Mouse (Mus musculus): ENCODE measurements around the gene Nfkbil1. TPM values are rescaled to one million over a fixed set of nuclear protein-coding genes. Genes with fewer than 3 reads are reported as not detected.

Nfkbil1 gene
- polyA plus RNA-seq, 1 experiment from 2014 or later, result 4.3 TPM

DNA sequence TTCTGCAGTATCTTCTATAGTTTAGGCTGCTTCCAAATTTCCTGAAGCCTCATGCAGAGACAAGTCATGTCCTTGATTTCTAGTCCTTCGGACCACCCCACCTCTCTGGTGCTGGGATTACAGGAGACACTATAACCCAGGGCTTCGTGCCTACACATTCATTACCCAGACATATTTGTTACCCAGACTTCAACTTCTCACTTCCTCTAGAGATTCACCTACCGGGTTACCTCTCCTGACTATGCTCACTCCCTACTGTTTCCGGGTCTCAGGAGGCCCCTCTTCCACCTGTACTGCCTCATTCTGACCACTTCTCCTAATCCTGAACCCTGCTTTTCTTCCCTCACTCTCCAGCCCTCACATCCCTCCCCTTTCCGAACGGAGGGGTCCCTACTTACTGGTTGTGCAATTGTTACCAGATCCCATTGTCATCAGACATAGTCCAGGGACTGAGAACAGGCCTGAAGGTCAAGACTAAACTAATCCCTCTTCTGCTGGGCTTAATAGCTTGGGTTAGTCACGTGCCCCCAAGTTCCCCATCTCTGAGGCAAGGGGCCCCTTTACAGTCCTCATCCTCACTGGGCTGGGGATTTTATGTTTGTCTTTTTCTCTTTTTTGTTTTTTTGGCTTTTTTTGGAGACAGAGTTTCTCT, 47.5 kb downstream of the Nfkbil1 start, which contains the start of gene Lst1:
Gene Lst1, minus strand, starts transcription at position 481 of the 652 bp plus-strand sequence.
- no peak within 1 kb of the TSS for H3K4me2 ChIP-seq (ENCODE audit: low read length)
- ATAC-seq (replicated peaks; ENCODE audit: low FRiP score, low TSS enrichment, low read depth), result no peak
- no peaks in the 10 kb centered on the region for H3K27me3 ChIP-seq (replicated peaks; ENCODE audit: control insufficient read depth, insufficient read depth, low read length)
- no peaks in the 10 kb centered on the region for H3K36me3 ChIP-seq (ENCODE audit: control insufficient read depth, insufficient read depth, low read length)
- H3K9me3 ChIP-seq (ENCODE audit: control insufficient read depth, low read length), result no peaks in the 10 kb centered on the region
- 63% methylated on average over 7 of the region's 7 CpGs for WGBS
- H3K4me1 ChIP-seq (replicated peaks; ENCODE audit: control insufficient read depth, insufficient read depth, low read length), result peaks cover 5% of the 10 kb centered on the region
- no peak for DNase-seq (ENCODE audit: low spot score)
- H3K27ac ChIP-seq (ENCODE audit: low read depth), result no peak within 1 kb of the TSS
- no peak within 1 kb of the TSS for H3K9ac ChIP-seq (ENCODE audit: low read length)
- H3K4me3 ChIP-seq (ENCODE audit: low read depth, low read length), result no peak within 1 kb of the TSS

DNA sequence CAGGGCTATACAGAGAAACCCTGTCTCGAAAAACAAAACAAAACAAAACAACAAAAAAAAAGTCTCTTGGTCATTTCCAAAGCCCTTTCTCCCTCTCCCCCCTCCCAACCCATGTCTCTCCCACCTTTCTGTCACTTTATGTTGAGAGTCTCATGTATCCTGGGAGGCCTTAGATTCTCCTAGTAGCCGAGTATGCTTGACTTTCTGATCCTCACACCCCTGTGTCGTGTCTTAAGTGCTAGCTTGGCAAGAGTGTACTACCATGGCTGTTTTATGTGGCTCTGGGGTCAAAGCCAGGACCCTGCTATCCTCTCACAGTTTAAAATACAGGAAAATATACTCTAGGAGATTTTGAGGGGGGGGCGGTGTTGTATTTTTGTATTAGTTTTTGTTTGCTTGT, 48.2 kb downstream of the Nfkbil1 start:
- no peak overlapping the region for H3K4me2 ChIP-seq (ENCODE audit: low read length)
- H3K36me3 ChIP-seq (ENCODE audit: control insufficient read depth, insufficient read depth, low read length), result no peaks in the 10 kb centered on the region
- WGBS, result 66% methylated on average over 4 of the region's 4 CpGs
- ATAC-seq (replicated peaks; ENCODE audit: low FRiP score, low TSS enrichment, low read depth), result no peak
- no peak overlapping the region for H3K9ac ChIP-seq (ENCODE audit: low read length)
- H3K27ac ChIP-seq (ENCODE audit: low read depth), result no peak overlapping the region
- H3K9me3 ChIP-seq (ENCODE audit: control insufficient read depth, low read length), result no peaks in the 10 kb centered on the region
- peaks cover 5% of the 10 kb centered on the region for H3K4me1 ChIP-seq (replicated peaks; ENCODE audit: control insufficient read depth, insufficient read depth, low read length)
- DNase-seq (ENCODE audit: low spot score), result no peak
- H3K27me3 ChIP-seq (replicated peaks; ENCODE audit: control insufficient read depth, insufficient read depth, low read length), result no peaks in the 10 kb centered on the region
- H3K4me3 ChIP-seq (ENCODE audit: low read depth, low read length), result no peak overlapping the region

DNA sequence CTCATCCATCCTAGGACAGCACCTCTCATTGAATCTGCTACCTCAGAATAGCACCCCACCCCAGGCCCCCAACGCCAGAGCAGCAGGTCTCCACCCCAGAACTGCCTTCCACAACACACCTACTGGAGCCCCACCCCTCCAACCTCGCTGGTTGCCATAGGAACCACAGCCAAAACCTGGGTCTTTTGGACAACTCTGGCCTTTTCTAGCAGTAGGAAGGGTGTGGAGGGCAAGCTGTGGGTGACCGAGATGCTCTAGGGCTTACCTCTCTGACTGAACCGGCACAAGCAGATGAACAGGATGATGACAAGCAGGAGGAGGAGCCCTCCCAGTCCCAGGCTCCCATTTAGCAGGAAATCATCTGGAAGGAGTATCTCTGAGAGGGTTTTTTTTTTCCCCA, 48.9 kb downstream of the Nfkbil1 start:
- peak; percentile 74 for DNase-seq (ENCODE audit: low spot score)
- H3K27me3 ChIP-seq (replicated peaks; ENCODE audit: control insufficient read depth, insufficient read depth, low read length), result no peaks in the 10 kb centered on the region
- no peaks in the 10 kb centered on the region for H3K36me3 ChIP-seq (ENCODE audit: control insufficient read depth, insufficient read depth, low read length)
- peak overlapping the region; percentile 41; the same call in 1 of the 2 replicates for H3K4me3 ChIP-seq (ENCODE audit: low read depth, low read length)
- peak; percentile 40 for ATAC-seq (replicated peaks; ENCODE audit: low FRiP score, low TSS enrichment, low read depth)
- H3K9ac ChIP-seq (ENCODE audit: low read length), result no peak overlapping the region
- H3K27ac ChIP-seq (ENCODE audit: low read depth), result peak overlapping the region; percentile 78
- WGBS, result 0% methylated on average over 4 of the region's 4 CpGs
- peaks cover 5% of the 10 kb centered on the region for H3K4me1 ChIP-seq (replicated peaks; ENCODE audit: control insufficient read depth, insufficient read depth, low read length)
- H3K9me3 ChIP-seq (ENCODE audit: control insufficient read depth, low read length), result no peaks in the 10 kb centered on the region
- peak overlapping the region; percentile 62 for H3K4me2 ChIP-seq (ENCODE audit: low read length)

DNA sequence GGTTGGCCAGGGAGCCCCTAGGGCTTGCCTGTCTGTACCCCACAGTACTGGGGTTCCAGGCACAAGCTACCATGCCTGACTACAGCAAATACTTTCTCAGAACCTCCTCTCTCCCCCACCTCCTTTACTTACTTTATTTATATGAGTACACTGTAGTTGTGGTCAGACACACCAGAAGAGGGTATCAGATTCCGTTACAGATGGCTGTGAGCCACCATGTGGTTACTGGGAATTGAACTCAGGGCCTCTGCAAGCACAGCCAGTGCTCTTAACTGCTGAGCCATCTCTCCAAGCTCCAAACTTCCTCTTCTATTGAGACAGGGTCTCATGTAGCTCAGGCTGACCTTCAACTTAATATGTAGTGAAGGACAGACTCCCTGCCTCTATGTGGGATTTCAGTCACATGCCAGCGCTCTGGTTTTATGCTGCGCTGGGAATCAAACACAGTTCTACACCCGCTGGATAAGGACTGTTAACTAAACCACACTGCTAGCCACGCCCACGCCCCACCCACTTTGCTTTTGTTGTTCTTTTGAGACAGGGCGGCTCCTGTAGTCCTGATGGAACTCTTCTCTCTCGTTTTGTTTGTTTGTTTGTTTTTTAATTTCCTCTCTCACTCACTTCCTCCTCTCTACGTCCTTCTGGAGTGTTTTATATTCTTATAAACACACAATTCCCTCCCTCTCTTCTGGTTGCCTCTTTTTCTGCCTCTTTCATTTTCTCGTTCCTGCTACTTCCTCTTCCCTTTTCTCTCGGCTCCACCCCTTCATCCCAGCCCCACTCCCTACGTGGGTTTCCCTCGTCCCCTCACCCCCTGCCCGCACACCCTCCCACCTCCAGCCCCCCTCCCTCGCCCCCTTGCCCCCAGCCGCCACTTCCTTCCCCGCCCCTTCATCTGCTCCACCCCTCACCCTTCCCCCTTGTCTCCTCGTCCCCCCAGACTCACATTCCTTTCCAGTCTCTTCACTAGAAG, 49.7 kb downstream of the Nfkbil1 start:
- DNase-seq (ENCODE audit: low spot score) (peak; percentile 84), ATAC-seq (replicated peaks; ENCODE audit: low FRiP score, low TSS enrichment, low read depth) (peak; percentile 49; the same call in 1 of the 2 replicates)
- H3K27ac ChIP-seq (ENCODE audit: low read depth), result peak overlapping the region; percentile 78
- H3K27me3 ChIP-seq (replicated peaks; ENCODE audit: control insufficient read depth, insufficient read depth, low read length), result no peaks in the 10 kb centered on the region
- no peaks in the 10 kb centered on the region for H3K36me3 ChIP-seq (ENCODE audit: control insufficient read depth, insufficient read depth, low read length)
- H3K9ac ChIP-seq (ENCODE audit: low read length), result peak overlapping the region; percentile 53
- H3K9me3 ChIP-seq (ENCODE audit: control insufficient read depth, low read length), result no peaks in the 10 kb centered on the region
- peak overlapping the region; percentile 41 for H3K4me3 ChIP-seq (ENCODE audit: low read depth, low read length)
- WGBS, result 4% methylated on average over 18 of the region's 18 CpGs
- H3K4me1 ChIP-seq (replicated peaks; ENCODE audit: control insufficient read depth, insufficient read depth, low read length), result peaks cover 5% of the 10 kb centered on the region
- peak overlapping the region; percentile 62 for H3K4me2 ChIP-seq (ENCODE audit: low read length)

- Histone ChIP-seq H3K27me3 (replicated peaks; ENCODE audit: control insufficient read depth, insufficient read depth, low read length) (no peaks in the 10 kb centered on the region), H3K9me3 (ENCODE audit: control insufficient read depth, low read length) (no peaks in the 10 kb centered on the region), H3K4me1 (replicated peaks; ENCODE audit: control insufficient read depth, insufficient read depth, low read length) (no peaks in the 10 kb centered on the region), H3K27ac (ENCODE audit: low read depth) (no peak overlapping the region), H3K4me3 (ENCODE audit: low read depth, low read length) (no peak overlapping the region), H3K9ac (ENCODE audit: low read length) (no peak overlapping the region), H3K36me3 (ENCODE audit: control insufficient read depth, insufficient read depth, low read length) (no peaks in the 10 kb centered on the region), H3K4me2 (ENCODE audit: low read length) (no peak overlapping the region)
- ATAC-seq (replicated peaks; ENCODE audit: low FRiP score, low TSS enrichment, low read depth) (no peak), DNase-seq (ENCODE audit: low spot score) (no peak)
- WGBS, result 92% methylated on average over 5 of the region's 5 CpGs
These were observed 55.5 kb downstream of the Nfkbil1 start for GRCm38 (mm10) chr17:35180093-35180492.

DNA sequence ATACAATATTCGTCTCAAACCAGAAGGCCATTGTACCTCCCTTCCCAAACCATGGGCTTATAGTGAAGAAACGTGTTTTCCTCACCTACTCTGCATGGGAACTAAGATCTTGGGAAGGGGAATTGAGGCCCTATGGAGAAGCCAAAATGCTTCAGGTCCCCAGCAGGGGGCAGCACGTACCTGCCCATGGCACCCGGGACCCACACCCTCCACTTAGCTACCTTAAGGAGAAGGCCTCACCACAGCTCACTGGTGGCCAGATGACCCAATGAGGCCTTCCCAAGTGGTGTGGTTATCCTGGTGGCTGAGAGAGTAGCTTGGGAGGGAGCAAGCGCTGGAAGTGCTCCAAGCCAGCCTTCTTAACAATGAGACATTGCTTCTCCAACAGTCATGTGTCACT, 57.1 kb downstream of the Nfkbil1 start:
- Histone ChIP-seq H3K4me2 (ENCODE audit: low read length) (no peak overlapping the region), H3K9ac (ENCODE audit: low read length) (no peak overlapping the region), H3K4me3 (ENCODE audit: low read depth, low read length) (no peak overlapping the region), H3K27me3 (replicated peaks; ENCODE audit: control insufficient read depth, insufficient read depth, low read length) (no peaks in the 10 kb centered on the region), H3K9me3 (ENCODE audit: control insufficient read depth, low read length) (no peaks in the 10 kb centered on the region), H3K36me3 (ENCODE audit: control insufficient read depth, insufficient read depth, low read length) (no peaks in the 10 kb centered on the region), H3K27ac (ENCODE audit: low read depth) (no peak overlapping the region), H3K4me1 (replicated peaks; ENCODE audit: control insufficient read depth, insufficient read depth, low read length) (no peaks in the 10 kb centered on the region)
- 13% methylated on average over 5 of the region's 5 CpGs for WGBS
- ATAC-seq (replicated peaks; ENCODE audit: low FRiP score, low TSS enrichment, low read depth) (peak; percentile 75), DNase-seq (ENCODE audit: low spot score) (peak; percentile 88)

GRCm38 (mm10) chr17:35175968-35176367, 59.6 kb downstream of the Nfkbil1 start, which contains the start of gene Aif1:
Gene Aif1, minus strand, starts transcription at chr17:35176068.
- DNase-seq (ENCODE audit: low spot score), result no peak
- H3K4me3 ChIP-seq (ENCODE audit: low read depth, low read length), result no peak within 1 kb of the TSS
- WGBS, result 57% methylated on average over 2 of the region's 2 CpGs
- H3K9ac ChIP-seq (ENCODE audit: low read length), result no peak within 1 kb of the TSS
- H3K9me3 ChIP-seq (ENCODE audit: control insufficient read depth, low read length), result no peaks in the 10 kb centered on the region
- H3K36me3 ChIP-seq (ENCODE audit: control insufficient read depth, insufficient read depth, low read length), result no peaks in the 10 kb centered on the region
- no peaks in the 10 kb centered on the region for H3K27me3 ChIP-seq (replicated peaks; ENCODE audit: control insufficient read depth, insufficient read depth, low read length)
- H3K27ac ChIP-seq (ENCODE audit: low read depth), result no peak within 1 kb of the TSS
- ATAC-seq (replicated peaks; ENCODE audit: low FRiP score, low TSS enrichment, low read depth), result no peak
- H3K4me2 ChIP-seq (ENCODE audit: low read length), result no peak within 1 kb of the TSS
- H3K4me1 ChIP-seq (replicated peaks; ENCODE audit: control insufficient read depth, insufficient read depth, low read length), result no peaks in the 10 kb centered on the region

- WGBS, result 89% methylated on average over 6 of the region's 6 CpGs
- DNase-seq (ENCODE audit: low spot score), result no peak
- H3K27ac ChIP-seq (ENCODE audit: low read depth), result no peak overlapping the region
- no peak overlapping the region for H3K4me3 ChIP-seq (ENCODE audit: low read depth, low read length)
- H3K27me3 ChIP-seq (replicated peaks; ENCODE audit: control insufficient read depth, insufficient read depth, low read length), result no peaks in the 10 kb centered on the region
- no peaks in the 10 kb centered on the region for H3K4me1 ChIP-seq (replicated peaks; ENCODE audit: control insufficient read depth, insufficient read depth, low read length)
- no peak overlapping the region for H3K4me2 ChIP-seq (ENCODE audit: low read length)
- H3K9me3 ChIP-seq (ENCODE audit: control insufficient read depth, low read length), result no peaks in the 10 kb centered on the region
- H3K36me3 ChIP-seq (ENCODE audit: control insufficient read depth, insufficient read depth, low read length), result no peaks in the 10 kb centered on the region
- ATAC-seq (replicated peaks; ENCODE audit: low FRiP score, low TSS enrichment, low read depth), result no peak
- H3K9ac ChIP-seq (ENCODE audit: low read length), result no peak overlapping the region
These were observed 60.2 kb downstream of the Nfkbil1 start for GRCm38 (mm10) chr17:35175382-35175781.

All from intestine, embryonic 14.5 days (tissue).